Mouse (Mus musculus): ENCODE data around the gene Fgfr2. TPM values are rescaled to one million over a fixed set of nuclear protein-coding genes. Genes with fewer than 3 reads are reported as not detected.

Gene Fgfr2
- polyA plus RNA-seq, 1 experiment: 14.7 TPM

DNA sequence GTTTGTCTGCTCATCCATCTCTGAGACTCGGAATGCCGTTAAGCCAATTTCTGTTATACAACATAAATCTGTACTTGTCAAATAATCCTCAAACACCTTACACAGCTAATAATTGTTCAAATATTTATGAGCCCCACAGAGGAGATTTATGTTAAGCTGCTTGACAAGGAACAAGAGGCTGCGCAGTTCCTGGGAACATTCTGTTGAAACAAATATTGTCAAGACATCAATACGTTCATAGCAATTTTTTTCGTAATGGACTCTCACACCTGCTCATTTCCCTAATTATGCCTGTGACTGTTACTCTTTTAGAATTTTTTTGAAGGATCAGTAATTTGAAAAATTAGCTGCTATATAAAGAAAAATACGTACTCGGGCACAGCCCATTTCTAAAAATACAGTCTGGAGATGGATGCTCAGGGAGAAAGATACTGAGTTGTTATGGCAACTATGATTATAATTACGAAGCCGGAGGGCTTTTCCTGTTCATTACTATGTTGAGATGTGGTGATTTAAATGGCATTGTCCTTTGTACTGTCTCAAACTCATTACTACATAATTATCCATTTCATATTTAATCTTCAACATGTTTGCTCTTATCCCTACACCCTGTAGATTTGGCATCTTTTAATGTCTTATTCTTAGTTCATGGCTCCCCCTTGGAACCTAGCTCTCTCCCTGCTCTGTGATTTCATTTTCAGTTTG, 964.7 kb downstream of the Fgfr2 start:
- TF ChIP-seq POLR2A (IDR thresholded peaks at IDR 0.05; ENCODE audit: low read depth, low read length) (no peak), CTCF (IDR thresholded peaks at IDR 0.05; ENCODE audit: extremely low read depth, insufficient read length, insufficient replicate concordance, low read depth, low read length) (no peak)
- no peak overlapping the region for H3K4me3 ChIP-seq (ENCODE audit: low read depth, low read length)
- no peaks in the 10 kb centered on the region for H3K36me3 ChIP-seq (ENCODE audit: control insufficient read depth, insufficient read depth, low read length)
- peaks cover 6% of the 10 kb centered on the region for H3K27me3 ChIP-seq (ENCODE audit: control insufficient read depth, insufficient read depth, low read length)
- 64% methylated on average over 9 of the region's 9 CpGs for WGBS
- H3K27ac ChIP-seq (ENCODE audit: insufficient read depth, low read depth, low read length): no peak overlapping the region
- no peaks in the 10 kb centered on the region for H3K4me1 ChIP-seq (ENCODE audit: control insufficient read depth, insufficient read depth, insufficient read length, low read length)

DNA sequence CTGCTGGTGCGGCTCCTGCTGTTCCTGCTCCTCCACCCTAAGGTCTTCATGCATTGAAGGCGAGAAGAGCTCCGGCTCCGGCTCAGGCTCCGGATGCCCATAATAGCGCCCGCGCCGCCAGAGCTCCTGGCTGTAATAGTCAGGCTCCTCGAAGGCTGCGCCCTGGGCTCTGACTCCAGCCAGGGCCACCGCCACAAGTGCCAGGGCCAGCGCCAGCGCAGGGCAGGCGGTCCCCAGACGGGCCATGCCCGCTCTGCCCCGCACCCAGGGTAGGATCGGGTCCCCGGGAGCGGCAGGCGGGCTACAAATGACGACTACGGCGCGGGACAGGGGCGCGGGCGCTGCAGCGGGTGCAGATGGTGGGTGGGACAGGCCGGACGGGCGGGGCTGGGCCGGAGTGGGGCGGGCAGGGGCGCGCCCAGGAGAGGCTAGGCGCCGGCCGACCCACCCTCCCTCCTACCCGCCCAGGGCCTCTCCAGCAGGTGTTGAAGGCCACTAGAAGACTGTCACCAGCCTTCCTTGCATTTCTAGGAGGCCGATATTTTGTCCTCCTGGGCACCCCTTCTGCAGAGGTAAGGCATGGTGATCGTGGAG, 968.7 kb downstream of the Fgfr2 start, which contains the start of gene Cpxm2:
Gene Cpxm2, minus strand, starts transcription at position 372 of the 594 bp plus-strand sequence.
- no peak for TF ChIP-seq POLR2A (IDR thresholded peaks at IDR 0.05; ENCODE audit: low read depth, low read length)
- TF ChIP-seq CTCF (IDR thresholded peaks at IDR 0.05; ENCODE audit: extremely low read depth, insufficient read length, insufficient replicate concordance, low read depth, low read length): no peak
- no peaks in the 10 kb centered on the region for H3K36me3 ChIP-seq (ENCODE audit: control insufficient read depth, insufficient read depth, low read length)
- 4% methylated on average over 43 of the region's 43 CpGs for WGBS
- H3K27me3 ChIP-seq (ENCODE audit: control insufficient read depth, insufficient read depth, low read length): peaks cover 6% of the 10 kb centered on the region
- no peaks in the 10 kb centered on the region for H3K4me1 ChIP-seq (ENCODE audit: control insufficient read depth, insufficient read depth, insufficient read length, low read length)
- peak within 1 kb of the TSS; percentile 34 for H3K27ac ChIP-seq (ENCODE audit: insufficient read depth, low read depth, low read length)
- peak within 1 kb of the TSS; percentile 57 for H3K4me3 ChIP-seq (ENCODE audit: low read depth, low read length)

DNA sequence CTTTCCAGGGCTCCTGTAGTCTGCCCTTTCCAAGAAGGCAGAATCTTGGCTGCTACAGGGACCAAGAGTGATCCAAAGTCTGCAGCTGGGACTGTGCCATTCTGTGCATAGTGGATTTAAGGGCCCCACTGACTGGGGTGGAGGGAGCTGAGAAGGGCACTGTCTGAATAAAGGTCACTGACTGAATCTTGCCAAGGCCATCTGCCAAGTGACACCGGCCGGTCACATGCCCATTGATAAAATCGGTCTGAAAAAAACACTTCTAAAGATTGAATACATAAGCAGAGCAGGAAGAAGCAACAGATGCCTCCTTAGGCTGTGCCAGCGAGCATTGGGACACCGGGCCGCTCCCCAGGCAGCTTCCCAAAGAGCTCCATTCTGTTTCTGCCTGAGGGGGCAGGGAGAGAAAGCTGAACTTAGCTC, 969.4 kb downstream of the Fgfr2 start:
- Histone ChIP-seq H3K4me3 (ENCODE audit: low read depth, low read length) (peak overlapping the region; percentile 57), H3K27me3 (ENCODE audit: control insufficient read depth, insufficient read depth, low read length) (peaks cover 6% of the 10 kb centered on the region), H3K27ac (ENCODE audit: insufficient read depth, low read depth, low read length) (peak overlapping the region; percentile 34; the same call in 1 of the 2 replicates), H3K4me1 (ENCODE audit: control insufficient read depth, insufficient read depth, insufficient read length, low read length) (no peaks in the 10 kb centered on the region), H3K36me3 (ENCODE audit: control insufficient read depth, insufficient read depth, low read length) (no peaks in the 10 kb centered on the region)
- TF ChIP-seq CTCF (IDR thresholded peaks at IDR 0.05; ENCODE audit: extremely low read depth, insufficient read length, insufficient replicate concordance, low read depth, low read length) (no peak), POLR2A (IDR thresholded peaks at IDR 0.05; ENCODE audit: low read depth, low read length) (no peak)
- 21% methylated on average over 6 of the region's 6 CpGs for WGBS

- H3K4me3 ChIP-seq (ENCODE audit: low read depth, low read length): no peak overlapping the region
Observed at GRCm38 (mm10) chr7:132145227-132145800, 977.8 kb downstream of the Fgfr2 start.

DNA sequence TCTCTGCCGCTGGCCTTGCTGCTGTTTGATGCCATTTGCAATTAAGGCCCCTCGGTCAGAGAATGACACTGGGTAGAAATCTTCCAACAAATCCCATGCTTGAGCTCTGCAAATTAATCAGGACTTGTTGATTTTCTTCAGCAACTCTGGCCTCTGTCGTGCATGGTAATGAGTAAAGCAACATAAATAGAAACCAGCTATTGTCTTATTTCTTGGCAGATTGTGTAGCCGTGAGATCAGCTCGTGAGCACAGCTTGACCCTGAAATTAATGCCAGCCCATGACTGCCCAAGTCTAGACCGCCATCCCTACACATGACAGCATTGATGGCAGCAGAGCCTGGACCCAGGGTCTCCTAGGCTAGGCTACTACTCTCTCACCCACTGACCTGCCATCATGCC, 994.5 kb downstream of the Fgfr2 start:
- 85% methylated on average over 6 of the region's 6 CpGs for WGBS
- TF ChIP-seq POLR2A (IDR thresholded peaks at IDR 0.05; ENCODE audit: low read depth, low read length): no peak
- no peak for TF ChIP-seq CTCF (IDR thresholded peaks at IDR 0.05; ENCODE audit: extremely low read depth, insufficient read length, insufficient replicate concordance, low read depth, low read length)
- no peak overlapping the region for H3K27ac ChIP-seq (ENCODE audit: insufficient read depth, low read depth, low read length)
- H3K36me3 ChIP-seq (ENCODE audit: control insufficient read depth, insufficient read depth, low read length): no peaks in the 10 kb centered on the region
- H3K27me3 ChIP-seq (ENCODE audit: control insufficient read depth, insufficient read depth, low read length): no peaks in the 10 kb centered on the region
- H3K4me3 ChIP-seq (ENCODE audit: low read depth, low read length): no peak overlapping the region
- H3K4me1 ChIP-seq (ENCODE audit: control insufficient read depth, insufficient read depth, insufficient read length, low read length): no peaks in the 10 kb centered on the region

More at GRCm38 (mm10) chr7:132145227-132145800, 977.8 kb downstream of the Fgfr2 start:
- Histone ChIP-seq H3K36me3 (ENCODE audit: control insufficient read depth, insufficient read depth, low read length) (no peaks in the 10 kb centered on the region), H3K27me3 (ENCODE audit: control insufficient read depth, insufficient read depth, low read length) (no peaks in the 10 kb centered on the region), H3K27ac (ENCODE audit: insufficient read depth, low read depth, low read length) (no peak overlapping the region), H3K4me1 (ENCODE audit: control insufficient read depth, insufficient read depth, insufficient read length, low read length) (no peaks in the 10 kb centered on the region)
- no peak for TF ChIP-seq POLR2A (IDR thresholded peaks at IDR 0.05; ENCODE audit: low read depth, low read length)
- TF ChIP-seq CTCF (IDR thresholded peaks at IDR 0.05; ENCODE audit: extremely low read depth, insufficient read length, insufficient replicate concordance, low read depth, low read length): no peak
- 82% methylated on average over 15 of the region's 15 CpGs for WGBS

GRCm38 (mm10) chr7:132124948-132125347, 998.2 kb downstream of the Fgfr2 start:
- no peaks in the 10 kb centered on the region for H3K36me3 ChIP-seq (ENCODE audit: control insufficient read depth, insufficient read depth, low read length)
- H3K4me1 ChIP-seq (ENCODE audit: control insufficient read depth, insufficient read depth, insufficient read length, low read length): no peaks in the 10 kb centered on the region
- 69% methylated on average over 7 of the region's 7 CpGs for WGBS
- H3K27me3 ChIP-seq (ENCODE audit: control insufficient read depth, insufficient read depth, low read length): no peaks in the 10 kb centered on the region
- TF ChIP-seq CTCF (IDR thresholded peaks at IDR 0.05; ENCODE audit: extremely low read depth, insufficient read length, insufficient replicate concordance, low read depth, low read length) (no peak), POLR2A (IDR thresholded peaks at IDR 0.05; ENCODE audit: low read depth, low read length) (no peak)
- no peak overlapping the region for H3K27ac ChIP-seq (ENCODE audit: insufficient read depth, low read depth, low read length)
- H3K4me3 ChIP-seq (ENCODE audit: low read depth, low read length): no peak overlapping the region

GRCm38 (mm10) chr7:132123211-132123610, 999.9 kb downstream of the Fgfr2 start:
- no peak overlapping the region for H3K27ac ChIP-seq (ENCODE audit: insufficient read depth, low read depth, low read length)
- H3K36me3 ChIP-seq (ENCODE audit: control insufficient read depth, insufficient read depth, low read length): no peaks in the 10 kb centered on the region
- H3K27me3 ChIP-seq (ENCODE audit: control insufficient read depth, insufficient read depth, low read length): no peaks in the 10 kb centered on the region
- TF ChIP-seq POLR2A (IDR thresholded peaks at IDR 0.05; ENCODE audit: low read depth, low read length) (no peak), CTCF (IDR thresholded peaks at IDR 0.05; ENCODE audit: extremely low read depth, insufficient read length, insufficient replicate concordance, low read depth, low read length) (no peak)
- H3K4me1 ChIP-seq (ENCODE audit: control insufficient read depth, insufficient read depth, insufficient read length, low read length): no peaks in the 10 kb centered on the region
- WGBS: 57% methylated on average over 7 of the region's 7 CpGs
- no peak overlapping the region for H3K4me3 ChIP-seq (ENCODE audit: low read depth, low read length)

Data from small intestine, adult 2 months (tissue).